Mouse (Mus musculus) ovary, postnatal 10 days (tissue): Measurements from ENCODE around the gene Pex1.
A peak's percentile ranks its signal among the peaks of the same experiment; 100 is the strongest.
"Not testable (repeated sequence)": the region's sequence is repeated elsewhere in the genome, so short reads cannot be mapped to it uniquely, and the experiment has no call there.

Experiments
- DNase-seq: peaks from one replicate; pipeline ENCODE4 v3.0.0; 2022; ENCODE audit warnings: low spot score

Gene Pex1

GRCm38 (mm10) chr5:3644621-3645020 is 48.8 kb downstream of the Pex1 start:
- DNase-seq = no peak

- DNase-seq = no peak
These were observed 49.5 kb downstream of the Pex1 start for GRCm38 (mm10) chr5:3645326-3645725.

GRCm38 (mm10) chr5:3646539-3646938 is 50.7 kb downstream of the Pex1 start:
- no peak for DNase-seq

- DNase-seq = peak; percentile 53
These were observed 51.3 kb downstream of the Pex1 start for GRCm38 (mm10) chr5:3646991-3647707.

GRCm38 (mm10) chr5:3647708-3648121 is 51.8 kb downstream of the Pex1 start:
- no peak for DNase-seq

- no peak for DNase-seq
These were observed 52.5 kb downstream of the Pex1 start for GRCm38 (mm10) chr5:3648206-3648848.

- DNase-seq = no peak
These were observed 53.0 kb downstream of the Pex1 start for GRCm38 (mm10) chr5:3648849-3649210.

GRCm38 (mm10) chr5:3650881-3651280 is 55.0 kb downstream of the Pex1 start, which contains the start of gene Tmbim7:
Tmbim7 (plus strand) TSS chr5:3651181.
- DNase-seq = no peak

GRCm38 (mm10) chr5:3651621-3652020 is 55.8 kb downstream of the Pex1 start:
- DNase-seq = no peak

GRCm38 (mm10) chr5:3652903-3653575 is 57.2 kb downstream of the Pex1 start:
- not testable (repeated sequence) for DNase-seq

- no peak for DNase-seq
These were observed 57.9 kb downstream of the Pex1 start for GRCm38 (mm10) chr5:3653801-3654200.

- no peak for DNase-seq
These were observed 61.2 kb downstream of the Pex1 start, which contains the start of gene Gatad1 for GRCm38 (mm10) chr5:3657085-3657484. Gatad1 (minus strand) TSS chr5:3657185.

GRCm38 (mm10) chr5:3665225-3665624 is 69.4 kb downstream of the Pex1 start:
- DNase-seq = no peak

- DNase-seq = no peak
These were observed 70.7 kb downstream of the Pex1 start for GRCm38 (mm10) chr5:3666585-3666984.

GRCm38 (mm10) chr5:3669938-3670554 is 74.2 kb downstream of the Pex1 start:
- no peak for DNase-seq
